Mouse (Mus musculus) lung, postnatal 0 days (tissue): ENCODE measurements around the gene Pum1.

Experiments
- CTCF ChIP-seq: IDR thresholded peaks from 2 replicates; pipeline ENCODE4 v1.5.1; 2016; ENCODE audit warnings: antibody characterized with exemption, mild to moderate bottlenecking
- EP300 ChIP-seq: IDR thresholded peaks from 2 replicates; pipeline ENCODE4 v1.6.1; 2016; ENCODE audit warnings: antibody characterized with exemption, mild to moderate bottlenecking, control low read depth

- TF ChIP-seq CTCF, result no peak
- TF ChIP-seq EP300, result no peak
These were observed 1.4 kb downstream of the Pum1 start for GRCm38 (mm10) chr4:130664414-130665029.
